Mouse (Mus musculus): ENCODE measurements around the gene Ttc28. TPM values are rescaled to one million over a fixed set of nuclear protein-coding genes. Genes with fewer than 3 reads are reported as not detected.

The Ttc28 gene
- polyA plus RNA-seq (2014; fragmentation: Illumina TruSeq; extraction: RNeasy Lipid Tissue Mini Kit (QIAGEN cat#74804); ENCODE audit: low replicate concordance): 0.37 TPM

GRCm38 (mm10) chr5:110879584-110880374 is at the start of gene Ttc28:
Ttc28 (plus strand) TSS chr5:110879803.

GRCm38 (mm10) chr5:110839678-110840365 is 39.8 kb upstream of the Ttc28 start, which contains the start of the genes Hscb and Chek2:
Hscb (minus strand) TSS chr5:110839777.
Chek2 (plus strand) TSS chr5:110839979.

GRCm38 (mm10) chr5:111330417-111331098 is 451.0 kb downstream of the Ttc28 start, which contains the start of gene Pitpnb:
Pitpnb (plus strand) TSS chr5:111330763.

Other genes starting within 250 kb of the Ttc28 start
- 1.0 TPM for gene Noc4l, start 226.4 kb upstream of the Ttc28 start, polyA plus RNA-seq (2014; fragmentation: Illumina TruSeq; extraction: RNeasy Lipid Tissue Mini Kit (QIAGEN cat#74804); ENCODE audit: low replicate concordance)
- 2.6 TPM for gene Ddx51, start 226.4 kb upstream of the Ttc28 start, polyA plus RNA-seq (2014; fragmentation: Illumina TruSeq; extraction: RNeasy Lipid Tissue Mini Kit (QIAGEN cat#74804); ENCODE audit: low replicate concordance)
- 11.1 TPM for gene Ep400, start 109.1 kb upstream of the Ttc28 start, polyA plus RNA-seq (2014; fragmentation: Illumina TruSeq; extraction: RNeasy Lipid Tissue Mini Kit (QIAGEN cat#74804); ENCODE audit: low replicate concordance)
- gene Pus1, start 99.1 kb upstream of the Ttc28 start, polyA plus RNA-seq (2014; fragmentation: Illumina TruSeq; extraction: RNeasy Lipid Tissue Mini Kit (QIAGEN cat#74804); ENCODE audit: low replicate concordance): 0.30 TPM
- 3.7 TPM for gene Ulk1, start 69.7 kb upstream of the Ttc28 start, polyA plus RNA-seq (2014; fragmentation: Illumina TruSeq; extraction: RNeasy Lipid Tissue Mini Kit (QIAGEN cat#74804); ENCODE audit: low replicate concordance)
- 38.6 TPM for gene Hscb, start 40.0 kb upstream of the Ttc28 start, polyA plus RNA-seq (2014; fragmentation: Illumina TruSeq; extraction: RNeasy Lipid Tissue Mini Kit (QIAGEN cat#74804); ENCODE audit: low replicate concordance)
- gene Chek2, start 39.8 kb upstream of the Ttc28 start, polyA plus RNA-seq (2014; fragmentation: Illumina TruSeq; extraction: RNeasy Lipid Tissue Mini Kit (QIAGEN cat#74804); ENCODE audit: low replicate concordance): 19.2 TPM

Data from small intestine, adult 10 weeks (tissue).